Mouse (Mus musculus): Measurements from ENCODE around the gene Crmp1. TPM values are rescaled to one million over a fixed set of nuclear protein-coding genes. Genes with fewer than 3 reads are reported as not detected.

Crmp1 gene
- polyA plus RNA-seq, 2 experiments, result 9.3 to 15.3 TPM

- ATAC-seq (ENCODE audit: low FRiP score, low read depth) (no peak), DNase-seq (ENCODE audit: low spot score) (peak; percentile 66)
- Histone ChIP-seq H3K9ac (ENCODE audit: low read depth, low read length, severe bottlenecking) (no peak overlapping the region), H3K4me3 (replicated peaks; ENCODE audit: low read length) (no peak overlapping the region), H3K27ac (replicated peaks; ENCODE audit: low read depth, low read length) (no peak overlapping the region), H3K4me2 (replicated peaks; ENCODE audit: low read depth, low read length, severe bottlenecking) (no peak overlapping the region), H3K36me3 (ENCODE audit: control insufficient read depth, insufficient read depth, low read length) (no peaks in the 10 kb centered on the region), H3K27me3 (ENCODE audit: control insufficient read depth, insufficient read depth, low read length) (no peaks in the 10 kb centered on the region), H3K9me3 (ENCODE audit: control insufficient read depth, low read length) (no peaks in the 10 kb centered on the region), H3K4me1 (ENCODE audit: control insufficient read depth, insufficient read depth, low read length) (no peaks in the 10 kb centered on the region)
- 53% methylated on average over 5 of the region's 5 CpGs for WGBS
- no peak for TF ChIP-seq POLR2A (IDR thresholded peaks at IDR 0.05; ENCODE audit: borderline replicate concordance, extremely low read depth, insufficient read depth, insufficient read length)
Measured at GRCm38 (mm10) chr5:37257243-37257642, 15.5 kb downstream of the Crmp1 start.

GRCm38 (mm10) chr5:37261734-37262133 is 20.0 kb downstream of the Crmp1 start:
- Histone ChIP-seq H3K4me2 (replicated peaks; ENCODE audit: low read depth, low read length, severe bottlenecking) (no peak overlapping the region), H3K4me3 (replicated peaks; ENCODE audit: low read length) (no peak overlapping the region), H3K9ac (ENCODE audit: low read depth, low read length, severe bottlenecking) (no peak overlapping the region), H3K27me3 (ENCODE audit: control insufficient read depth, insufficient read depth, low read length) (no peaks in the 10 kb centered on the region), H3K36me3 (ENCODE audit: control insufficient read depth, insufficient read depth, low read length) (no peaks in the 10 kb centered on the region), H3K27ac (replicated peaks; ENCODE audit: low read depth, low read length) (no peak overlapping the region), H3K4me1 (ENCODE audit: control insufficient read depth, insufficient read depth, low read length) (no peaks in the 10 kb centered on the region), H3K9me3 (ENCODE audit: control insufficient read depth, low read length) (no peaks in the 10 kb centered on the region)
- ATAC-seq (ENCODE audit: low FRiP score, low read depth) (no peak), DNase-seq (ENCODE audit: low spot score) (no peak)
- no peak for TF ChIP-seq POLR2A (IDR thresholded peaks at IDR 0.05; ENCODE audit: borderline replicate concordance, extremely low read depth, insufficient read depth, insufficient read length)
- 64% methylated on average over 5 of the region's 5 CpGs for WGBS

- WGBS, result 30% methylated on average over 6 of the region's 6 CpGs
- Histone ChIP-seq H3K4me2 (replicated peaks; ENCODE audit: low read depth, low read length, severe bottlenecking) (no peak overlapping the region), H3K27me3 (ENCODE audit: control insufficient read depth, insufficient read depth, low read length) (no peaks in the 10 kb centered on the region), H3K36me3 (ENCODE audit: control insufficient read depth, insufficient read depth, low read length) (no peaks in the 10 kb centered on the region), H3K4me3 (replicated peaks; ENCODE audit: low read length) (no peak overlapping the region), H3K9ac (ENCODE audit: low read depth, low read length, severe bottlenecking) (no peak overlapping the region), H3K27ac (replicated peaks; ENCODE audit: low read depth, low read length) (no peak overlapping the region), H3K9me3 (ENCODE audit: control insufficient read depth, low read length) (no peaks in the 10 kb centered on the region), H3K4me1 (ENCODE audit: control insufficient read depth, insufficient read depth, low read length) (no peaks in the 10 kb centered on the region)
- DNase-seq (ENCODE audit: low spot score), result no peak
- no peak for TF ChIP-seq POLR2A (IDR thresholded peaks at IDR 0.05; ENCODE audit: borderline replicate concordance, extremely low read depth, insufficient read depth, insufficient read length)
- ATAC-seq (ENCODE audit: low FRiP score, low read depth), result no peak
Measured at GRCm38 (mm10) chr5:37263816-37264215, 22.1 kb downstream of the Crmp1 start.

DNA sequence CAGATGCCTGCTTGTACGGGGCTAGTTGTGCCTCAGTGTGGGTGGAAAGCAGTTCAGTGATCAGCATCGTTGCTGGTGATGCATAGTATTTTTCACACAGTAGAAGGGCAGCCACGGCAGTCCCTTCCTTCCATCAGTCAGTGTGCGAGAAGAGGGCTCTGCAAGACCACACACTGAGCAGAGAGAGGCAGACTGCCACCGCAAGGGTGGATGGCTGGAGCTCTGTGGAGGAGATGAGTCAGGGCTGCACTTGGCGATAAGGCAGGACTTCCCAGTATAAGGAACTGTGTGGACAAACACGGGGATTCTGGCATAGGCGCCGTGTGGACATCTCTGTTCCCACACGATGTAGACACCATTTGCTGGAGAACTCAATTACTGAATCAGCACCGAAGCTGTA is 39.3 kb downstream of the Crmp1 start:
- H3K4me3 ChIP-seq (replicated peaks; ENCODE audit: low read length), result no peak overlapping the region
- H3K27me3 ChIP-seq (ENCODE audit: control insufficient read depth, insufficient read depth, low read length), result no peaks in the 10 kb centered on the region
- no peaks in the 10 kb centered on the region for H3K36me3 ChIP-seq (ENCODE audit: control insufficient read depth, insufficient read depth, low read length)
- H3K9ac ChIP-seq (ENCODE audit: low read depth, low read length, severe bottlenecking), result no peak overlapping the region
- H3K4me1 ChIP-seq (ENCODE audit: control insufficient read depth, insufficient read depth, low read length), result no peaks in the 10 kb centered on the region
- DNase-seq (ENCODE audit: low spot score) (no peak), ATAC-seq (ENCODE audit: low FRiP score, low read depth) (no peak)
- TF ChIP-seq POLR2A (IDR thresholded peaks at IDR 0.05; ENCODE audit: borderline replicate concordance, extremely low read depth, insufficient read depth, insufficient read length), result no peak
- no peaks in the 10 kb centered on the region for H3K9me3 ChIP-seq (ENCODE audit: control insufficient read depth, low read length)
- 89% methylated on average over 11 of the region's 11 CpGs for WGBS
- H3K27ac ChIP-seq (replicated peaks; ENCODE audit: low read depth, low read length), result no peak overlapping the region
- H3K4me2 ChIP-seq (replicated peaks; ENCODE audit: low read depth, low read length, severe bottlenecking), result no peak overlapping the region

GRCm38 (mm10) chr5:37288374-37288773 is 46.6 kb downstream of the Crmp1 start:
- Histone ChIP-seq H3K36me3 (ENCODE audit: control insufficient read depth, insufficient read depth, low read length) (no peaks in the 10 kb centered on the region), H3K4me3 (replicated peaks; ENCODE audit: low read length) (no peak overlapping the region), H3K4me2 (replicated peaks; ENCODE audit: low read depth, low read length, severe bottlenecking) (no peak overlapping the region), H3K4me1 (ENCODE audit: control insufficient read depth, insufficient read depth, low read length) (no peaks in the 10 kb centered on the region), H3K27ac (replicated peaks; ENCODE audit: low read depth, low read length) (no peak overlapping the region), H3K9ac (ENCODE audit: low read depth, low read length, severe bottlenecking) (no peak overlapping the region), H3K27me3 (ENCODE audit: control insufficient read depth, insufficient read depth, low read length) (no peaks in the 10 kb centered on the region), H3K9me3 (ENCODE audit: control insufficient read depth, low read length) (no peaks in the 10 kb centered on the region)
- 83% methylated on average over 3 of the region's 3 CpGs for WGBS
- peak; percentile 45 for DNase-seq (ENCODE audit: low spot score)
- ATAC-seq (ENCODE audit: low FRiP score, low read depth), result 0 out of 2 replicates have a peak, but pooled peaks have one; percentile 43
- TF ChIP-seq POLR2A (IDR thresholded peaks at IDR 0.05; ENCODE audit: borderline replicate concordance, extremely low read depth, insufficient read depth, insufficient read length), result no peak

DNA sequence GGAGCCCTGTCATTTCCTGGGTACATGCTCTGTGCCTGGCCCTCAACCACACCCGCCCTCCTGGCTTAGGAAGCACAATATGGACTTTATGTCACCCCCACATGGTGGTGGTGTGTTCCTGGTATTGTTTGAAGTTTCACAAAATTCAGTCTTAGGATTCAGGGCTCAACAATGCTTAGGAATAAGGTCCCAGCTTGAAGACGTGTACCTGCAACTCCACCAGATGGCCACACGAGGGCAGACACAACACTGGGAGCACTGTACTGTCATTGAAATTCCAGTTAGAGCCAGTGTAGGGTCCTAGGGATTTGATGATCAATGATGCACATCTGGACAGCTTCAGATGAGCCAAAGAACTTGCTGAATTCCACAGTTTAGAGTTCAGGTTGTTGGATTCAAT is 47.5 kb downstream of the Crmp1 start:
- no peak overlapping the region for H3K4me3 ChIP-seq (replicated peaks; ENCODE audit: low read length)
- WGBS, result 21% methylated on average over 3 of the region's 3 CpGs
- no peak for ATAC-seq (ENCODE audit: low FRiP score, low read depth)
- no peaks in the 10 kb centered on the region for H3K36me3 ChIP-seq (ENCODE audit: control insufficient read depth, insufficient read depth, low read length)
- no peak overlapping the region for H3K4me2 ChIP-seq (replicated peaks; ENCODE audit: low read depth, low read length, severe bottlenecking)
- no peaks in the 10 kb centered on the region for H3K9me3 ChIP-seq (ENCODE audit: control insufficient read depth, low read length)
- no peaks in the 10 kb centered on the region for H3K27me3 ChIP-seq (ENCODE audit: control insufficient read depth, insufficient read depth, low read length)
- H3K9ac ChIP-seq (ENCODE audit: low read depth, low read length, severe bottlenecking), result no peak overlapping the region
- DNase-seq (ENCODE audit: low spot score), result peak; percentile 71
- no peak for TF ChIP-seq POLR2A (IDR thresholded peaks at IDR 0.05; ENCODE audit: borderline replicate concordance, extremely low read depth, insufficient read depth, insufficient read length)
- H3K27ac ChIP-seq (replicated peaks; ENCODE audit: low read depth, low read length), result no peak overlapping the region
- H3K4me1 ChIP-seq (ENCODE audit: control insufficient read depth, insufficient read depth, low read length), result no peaks in the 10 kb centered on the region
